Mouse (Mus musculus) induced T-regulatory cell, adult 2 months (primary cell): ENCODE data around the gene BC049352.

Source experiments
- DNase-seq: peaks from one replicate; pipeline ENCODE4 v3.0.0-alpha.2; 2012; ENCODE audit warnings: low read depth

Gene BC049352

DNA sequence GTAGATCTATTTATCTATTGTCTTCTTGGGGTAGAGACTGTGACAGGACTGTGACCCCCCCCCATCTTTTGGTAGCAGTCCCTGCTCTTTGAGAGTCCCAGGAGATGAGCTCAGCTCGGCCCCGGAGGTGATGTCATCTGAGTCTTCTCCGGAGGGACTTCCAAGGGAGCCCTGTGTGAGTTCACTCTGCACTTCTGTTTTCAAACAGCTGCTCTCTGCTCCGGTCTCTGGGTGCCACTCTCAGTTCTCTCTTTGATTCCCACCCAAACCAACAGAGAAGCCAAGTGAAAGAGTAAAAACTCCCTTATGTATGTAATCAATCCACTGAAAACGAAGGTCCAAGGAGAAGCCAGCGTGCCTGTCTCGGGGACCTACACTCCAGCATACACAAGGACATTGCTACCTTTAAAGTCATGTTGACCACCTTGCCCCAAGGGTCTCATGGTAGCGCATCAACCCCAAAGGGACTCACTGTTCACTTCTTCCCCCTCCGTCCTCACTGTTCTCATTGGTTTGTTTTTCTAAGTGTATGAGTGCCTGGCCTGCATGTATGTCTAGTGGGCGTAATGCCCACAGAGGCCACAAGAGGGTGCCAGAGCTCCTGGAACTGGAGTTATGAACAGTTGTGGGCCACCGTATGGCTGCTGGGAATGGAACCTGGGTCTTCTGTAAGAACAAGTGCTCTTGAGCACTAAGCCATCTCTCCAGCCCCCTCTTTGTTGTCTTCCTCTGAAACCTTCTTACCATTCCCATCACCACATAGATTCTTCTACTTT is 117.6 kb downstream of the BC049352 start:
- DNase-seq, result peak; percentile 90
